Mouse (Mus musculus): ENCODE data around the gene F13a1. TPM values are rescaled to one million over a fixed set of nuclear protein-coding genes. Genes with fewer than 3 reads are reported as not detected.

F13a1 gene
- polyA plus RNA-seq, 1 experiment from 2014 or later = 10.1 TPM

DNA sequence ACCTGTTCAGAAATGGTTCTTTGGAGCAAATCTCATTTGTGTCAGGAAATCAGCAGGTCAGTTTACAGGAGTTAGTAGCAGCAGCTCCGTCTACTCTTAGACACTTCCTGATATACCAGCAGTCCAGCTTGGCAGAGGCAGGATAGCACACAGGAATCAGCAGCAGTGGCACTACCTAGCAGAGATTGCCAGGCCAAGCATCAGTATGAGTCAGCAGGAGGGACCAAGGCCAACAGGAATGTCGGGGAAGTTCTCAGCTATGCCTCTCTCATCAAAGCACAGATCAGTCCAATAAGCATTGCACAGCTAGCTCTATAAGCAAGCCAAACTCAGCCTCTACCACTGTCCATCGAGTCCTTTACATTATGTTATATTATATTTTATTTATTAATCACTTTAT, 210.9 kb downstream of the F13a1 start:
- Histone ChIP-seq H3K9ac (no peak overlapping the region), H3K4me2 (no peak overlapping the region), H3K27ac (no peak overlapping the region), H3K36me3 (no peaks in the 10 kb centered on the region), H3K4me3 (no peak overlapping the region), H3K4me1 (replicated peaks) (no peaks in the 10 kb centered on the region), H3K27me3 (no peaks in the 10 kb centered on the region), H3K9me3 (replicated peaks) (no peaks in the 10 kb centered on the region)
- ATAC-seq (replicated peaks; ENCODE audit: insufficient number of reproducible peaks, insufficient read depth, low FRiP score, low read depth) = no peak
- 72% methylated on average over 3 of the region's 3 CpGs for WGBS

All from heart, embryonic 15.5 days (tissue).